Mouse (Mus musculus) gastrocnemius, postnatal 25 days (tissue): ENCODE results near the gene Il13ra2. TPM values are rescaled to one million over a fixed set of nuclear protein-coding genes. Genes with fewer than 3 reads are reported as not detected.
"Not testable (repeated sequence)": the region's sequence is repeated elsewhere in the genome, so short reads cannot be mapped to it uniquely, and the experiment has no call there.

Experiments
- DNase-seq: peaks from one replicate; pipeline ENCODE4 v3.0.0; 2022
- long read RNA-seq, 2 experiments: library from polyadenylated mRNA; stranded (forward); transcript quantifications; one replicate each; pipeline ENCODE4 v2.0.0; 2021
- total RNA-seq, 2 experiments: library from RNA; stranded (reverse); gene quantifications; 1 replicate in 1 of 2; 2 replicates in 1 of 2; pipeline ENCODE4 v1.2.3; 2021

Il13ra2 gene
- not detected for total RNA-seq
- long read RNA-seq, experiment 1 = 0 reads
- long read RNA-seq, experiment 2 = 0 reads

DNA sequence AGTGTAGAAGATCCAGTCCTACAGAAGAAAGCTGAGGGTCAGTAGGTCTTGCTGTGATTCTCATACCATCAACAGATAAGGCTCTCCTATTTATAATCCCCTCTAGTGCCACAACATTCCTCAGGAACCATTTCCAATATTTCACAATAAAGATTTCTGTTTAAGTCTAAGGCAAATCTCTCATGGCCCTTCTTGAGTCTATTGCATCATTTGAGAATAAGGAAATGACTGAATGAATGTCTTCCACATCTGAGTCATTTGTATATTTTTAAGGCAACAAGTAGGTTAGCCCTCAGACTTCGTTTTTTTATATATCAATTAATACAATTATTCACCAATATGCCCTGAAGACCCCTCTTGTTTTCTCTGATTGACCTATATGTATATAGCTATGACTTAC, at the start of gene Il13ra2:
Gene Il13ra2, minus strand, starts transcription at position 64 of the 400 bp plus-strand sequence.
- no peak for DNase-seq

DNA sequence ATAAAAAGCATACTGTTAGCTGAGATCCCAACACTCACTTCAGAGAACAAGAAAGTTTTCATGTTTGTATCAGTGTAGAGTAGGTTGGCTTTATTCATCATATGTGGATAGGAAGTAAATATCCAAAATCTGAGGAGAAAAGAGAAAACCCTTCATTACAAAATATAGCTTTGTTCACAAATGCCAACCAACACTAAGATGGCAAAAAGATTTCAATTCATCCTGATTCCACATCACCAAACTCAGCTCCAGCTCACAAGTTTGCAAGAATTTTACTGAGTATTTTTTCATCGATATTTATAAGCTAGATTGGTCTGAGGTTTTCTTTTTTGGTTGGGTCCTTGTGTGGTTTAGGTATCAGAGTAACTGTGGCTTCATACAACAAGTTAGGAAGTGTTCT, 24.6 kb upstream of the Il13ra2 start, which contains the start of gene Vmn1r239-ps:
Gene Vmn1r239-ps, minus strand, starts transcription at position 101 of the 400 bp plus-strand sequence.
- DNase-seq = not testable (repeated sequence)

DNA sequence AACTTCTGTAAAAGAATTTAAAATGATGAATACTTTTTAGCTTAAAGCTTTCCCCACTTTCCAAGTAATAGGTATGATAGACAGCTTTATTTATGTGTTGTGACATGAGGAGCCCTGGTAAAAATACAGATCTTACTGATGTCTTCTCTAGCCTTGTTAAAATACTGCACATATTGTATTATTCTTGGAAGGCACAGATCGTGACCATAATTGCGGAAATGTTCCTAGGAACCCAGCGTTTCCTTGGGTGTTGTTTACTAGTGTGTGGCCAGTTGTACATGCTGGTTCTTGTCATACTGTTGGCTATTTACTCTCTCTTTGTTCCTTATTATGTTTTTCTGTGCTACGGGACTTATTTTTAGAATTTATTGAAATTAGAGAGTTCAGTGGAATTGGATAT, 14.4 kb upstream of the Il13ra2 start:
- DNase-seq = no peak

DNA sequence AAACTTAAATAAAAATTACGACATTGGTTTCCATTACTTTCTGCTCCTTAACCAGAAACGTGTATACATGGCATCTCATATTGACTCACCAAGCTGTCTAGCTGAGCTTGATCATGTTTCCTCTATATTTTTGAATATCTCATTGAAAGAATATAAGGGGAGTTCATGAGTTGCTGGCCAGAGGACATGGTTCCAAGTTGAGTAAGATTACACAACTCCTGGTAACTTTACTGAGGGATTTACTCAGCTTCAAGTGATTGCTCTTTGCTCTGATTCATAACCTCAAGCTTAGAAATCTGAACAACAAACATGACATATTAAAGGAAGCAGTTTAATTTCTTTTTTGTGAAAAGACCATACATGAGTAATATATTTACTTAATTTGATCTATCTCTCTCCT, 6.4 kb upstream of the Il13ra2 start:
- no peak for DNase-seq

DNA sequence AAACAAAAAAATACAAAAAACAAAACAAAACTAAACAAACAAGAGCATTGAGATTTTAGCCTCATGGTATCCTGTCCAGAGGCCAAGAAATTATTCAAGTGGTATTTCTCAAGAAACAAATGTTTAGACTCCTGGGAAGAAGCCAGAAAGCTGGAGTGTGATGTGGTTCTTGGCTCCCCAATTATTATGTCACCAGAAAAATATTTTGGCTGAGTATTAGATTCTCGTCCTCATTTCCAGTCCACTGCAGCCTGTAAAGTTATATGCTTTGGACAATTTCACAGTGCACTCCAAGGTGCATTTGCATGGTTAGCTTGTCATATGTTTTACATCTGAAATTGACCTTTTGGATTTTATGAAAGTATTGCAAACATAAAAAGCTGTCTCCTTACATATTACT, 761 bp upstream of the Il13ra2 start:
- no peak for DNase-seq

DNA sequence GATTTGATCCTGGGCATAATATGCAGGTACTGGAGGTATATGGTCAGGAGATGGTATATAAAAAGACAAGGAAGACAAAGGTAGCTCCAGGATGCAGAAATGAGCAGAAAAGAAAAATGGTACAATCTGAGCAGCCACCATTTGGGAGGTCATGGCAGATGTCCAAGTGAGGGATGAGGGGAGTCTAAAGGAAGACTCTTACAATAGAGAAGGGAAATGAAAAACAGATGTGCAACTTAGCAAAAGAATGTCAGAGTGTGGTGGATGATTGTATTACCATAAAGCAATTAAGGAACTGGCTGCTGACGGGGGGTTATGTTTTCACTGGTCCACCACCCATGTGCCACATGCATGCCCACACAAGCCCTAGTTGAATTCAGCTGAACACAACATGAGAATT, 35.5 kb downstream of the Il13ra2 start:
- no peak for DNase-seq

DNA sequence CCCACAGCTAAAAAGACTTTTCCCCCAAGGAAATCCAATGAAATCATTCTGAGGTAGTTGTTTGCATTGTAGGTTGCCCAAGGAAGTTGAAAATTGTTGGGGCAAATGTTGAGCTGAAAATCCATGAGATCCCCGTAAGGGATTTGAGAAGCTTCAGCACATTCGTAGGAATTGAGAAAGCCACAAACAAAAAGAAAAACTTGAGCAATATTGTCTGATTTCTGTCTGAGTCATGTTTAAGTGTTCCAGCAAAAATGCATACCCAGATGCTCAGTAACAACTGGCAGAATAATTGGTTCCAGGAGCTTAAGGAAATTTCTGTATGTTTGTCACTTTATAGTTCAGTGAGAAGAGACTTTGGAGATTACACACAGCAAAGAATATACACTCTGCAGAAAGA, 79.8 kb downstream of the Il13ra2 start:
- no peak for DNase-seq

Other genes with a start within 250 kb of the Il13ra2 start
- not detected for gene Vmn1r239-ps, start 24.5 kb upstream of the Il13ra2 start, total RNA-seq
- gene Lrch2, start 124.9 kb upstream of the Il13ra2 start, total RNA-seq = 1 to 10 TPM in 1 of 2 experiments, under 1 TPM in 1; 0.59 to 1.3 TPM